Mouse (Mus musculus): ENCODE data around the gene Tsc2.

Gene Tsc2

DNA sequence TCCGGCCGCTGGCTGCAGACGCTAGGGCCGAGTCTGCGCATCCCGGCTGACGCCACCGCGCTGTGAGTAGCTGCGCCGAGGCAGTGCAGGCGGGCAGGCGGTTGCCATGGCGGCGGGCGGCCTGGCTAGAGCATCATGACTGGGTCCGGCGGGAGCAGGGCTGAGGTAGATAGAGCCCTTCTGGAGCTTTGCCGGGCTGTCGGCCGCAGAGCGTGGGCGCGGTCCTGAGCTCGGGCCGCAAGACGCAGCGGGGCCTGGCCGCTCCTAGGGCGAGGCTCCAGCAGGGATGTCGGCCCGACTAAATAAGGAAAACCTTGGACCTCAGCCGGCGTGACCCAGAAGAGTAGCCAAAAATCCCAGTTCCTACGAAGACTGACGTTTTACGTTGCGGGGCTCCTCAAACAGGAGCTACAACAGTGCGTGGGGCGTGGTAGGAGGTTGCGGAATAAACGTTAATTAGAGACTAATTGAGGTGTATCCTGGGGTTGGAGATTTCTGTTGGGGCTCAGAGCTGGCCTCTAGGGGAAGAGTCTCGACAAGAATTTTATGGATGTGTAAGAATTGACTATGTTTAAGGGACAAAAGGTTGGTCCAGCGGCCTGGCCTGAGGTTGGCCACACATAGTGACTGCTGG lies 81.9 kb downstream of the Tsc2 start:
- POLR2A ChIA-PET, result interaction anchor here (0.6 to 7.4 kb wide), 129 partner anchors 8 to 1177 kb away, joined by 3 to 282 read pairs (median 6); partner anchors contain the start of genes Eci1 (in 3 of the 4), Nthl1 (in 3 of the 4), Traf7 (in 3 of the 4) and Tsc2 (in 3 of the 4)

GRCm38 (mm10) chr17:24549618-24550415 lies 82.6 kb downstream of the Tsc2 start, which contains the start of gene Pkd1:
Gene Pkd1, plus strand, starts transcription at chr17:24549834.
- POLR2A ChIA-PET, result interaction anchor here (0.5 to 7.4 kb wide), 168 partner anchors 8 to 1959 kb away, joined by 3 to 282 read pairs (median 5); partner anchors contain the start of genes Traf7 (in 4 of the 4), Zfp598 (in 4 of the 4), E4f1 (in 3 of the 4) and Eci1 (in 3 of the 4)
- CTCF ChIA-PET, result interaction anchor here (0.5 to 3.5 kb wide), 35 partner anchors 9 to 590 kb away, joined by 3 to 25 read pairs (median 5); partner anchors contain the start of genes Mlst8 (in 3 of the 4), Zfp598 (in 2 of the 4), Abca3 (in 1 of the 4) and Nthl1 (in 1 of the 4)

More for the DNA sequence above, 81.9 kb downstream of the Tsc2 start:
- CTCF ChIA-PET, result interaction anchor here (0.5 to 3.5 kb wide), 28 partner anchors 10 to 591 kb away, joined by 3 to 25 read pairs (median 5); partner anchors contain the start of genes Mlst8 (in 3 of the 4), Zfp598 (in 2 of the 4), Abca3 (in 1 of the 4) and Nthl1 (in 1 of the 4)

- ChIA-PET POLR2A (interaction anchor here (0.6 to 7.4 kb wide), 150 partner anchors 9 to 1960 kb away, joined by 3 to 282 read pairs (median 5); partner anchors contain the start of genes Traf7 (in 4 of the 4), Zfp598 (in 4 of the 4), E4f1 (in 3 of the 4) and Mlst8 (in 3 of the 4)), CTCF (interaction anchor here (0.5 to 3.5 kb wide), 34 partner anchors 8 to 197 kb away, joined by 3 to 25 read pairs (median 5); partner anchors contain the start of genes Mlst8 (in 2 of the 4), Abca3 (in 1 of the 4), Nthl1 (in 1 of the 4) and Traf7 (in 1 of the 4))
These were observed 83.4 kb downstream of the Tsc2 start for GRCm38 (mm10) chr17:24548921-24549617.

- POLR2A ChIA-PET, result interaction anchor here (0.6 to 7.4 kb wide), 77 partner anchors 8 to 1231 kb away, joined by 3 to 282 read pairs (median 10); partner anchors contain the start of genes Traf7 (in 4 of the 4), Zfp598 (in 3 of the 4), E4f1 (in 2 of the 4) and Eci1 (in 2 of the 4)
These were observed 84.0 kb downstream of the Tsc2 start for GRCm38 (mm10) chr17:24548435-24548834.

DNA sequence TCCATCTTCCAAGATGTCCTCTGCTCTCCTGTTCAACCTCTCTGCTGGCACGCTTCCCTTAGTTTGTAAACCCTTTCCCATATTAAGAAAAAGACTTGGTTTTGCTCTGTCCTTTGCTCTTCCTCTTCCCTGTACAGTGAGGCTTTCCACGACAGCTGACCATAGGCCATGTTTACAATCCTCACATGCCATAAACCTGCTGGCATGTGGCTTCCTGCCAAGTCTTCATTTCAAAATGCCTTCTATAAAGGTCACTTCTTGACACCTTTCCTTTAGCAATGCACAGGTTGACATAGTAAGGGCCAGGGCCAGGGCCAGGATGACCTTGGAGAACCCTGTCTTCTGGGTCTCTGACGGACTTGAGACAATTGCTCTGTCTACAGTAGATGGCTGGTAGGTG lies 86.2 kb downstream of the Tsc2 start:
- ChIA-PET CTCF (interaction anchor here in 1 of 4 experiments (0.7 kb wide), 1 partner anchor 702 kb away, joined by 3 read pairs; no protein-coding TSS in a partner anchor), POLR2A (interaction anchor here in 2 of 4 experiments (3.0 to 7.4 kb wide), 2 partner anchors 18 kb away, joined by 16 to 282 read pairs; partner anchors contain the start of gene Traf7 (in 2 of the 2))

More at GRCm38 (mm10) chr17:24548435-24548834, 84.0 kb downstream of the Tsc2 start:
- CTCF ChIA-PET, result interaction anchor here in 3 of 4 experiments (0.6 to 3.5 kb wide), 17 partner anchors 8 to 128 kb away, joined by 3 to 25 read pairs (median 7); partner anchors contain the start of genes Mlst8 (in 1 of the 3) and Traf7 (in 1 of the 3)

Measured in embryonic stem cell, embryonic (primary cell).